Mouse (Mus musculus) urinary bladder, postnatal 14 days (tissue): Measurements from ENCODE around the gene Gtpbp10.

Experiments
- DNase-seq: peaks from one replicate; pipeline ENCODE4 v3.0.0; 2021; ENCODE audit warnings: low spot score

The Gtpbp10 gene

GRCm38 (mm10) chr5:5496393-5496792 lies 62.9 kb downstream of the Gtpbp10 start:
- no peak for DNase-seq

GRCm38 (mm10) chr5:5495042-5495441 lies 64.3 kb downstream of the Gtpbp10 start:
- no peak for DNase-seq

GRCm38 (mm10) chr5:5494269-5495005 lies 64.9 kb downstream of the Gtpbp10 start:
- DNase-seq: no peak

- no peak for DNase-seq
Observed at GRCm38 (mm10) chr5:5492163-5492562, 67.2 kb downstream of the Gtpbp10 start.
